Mouse (Mus musculus): ENCODE results near the gene Sec14l2.

DNA sequence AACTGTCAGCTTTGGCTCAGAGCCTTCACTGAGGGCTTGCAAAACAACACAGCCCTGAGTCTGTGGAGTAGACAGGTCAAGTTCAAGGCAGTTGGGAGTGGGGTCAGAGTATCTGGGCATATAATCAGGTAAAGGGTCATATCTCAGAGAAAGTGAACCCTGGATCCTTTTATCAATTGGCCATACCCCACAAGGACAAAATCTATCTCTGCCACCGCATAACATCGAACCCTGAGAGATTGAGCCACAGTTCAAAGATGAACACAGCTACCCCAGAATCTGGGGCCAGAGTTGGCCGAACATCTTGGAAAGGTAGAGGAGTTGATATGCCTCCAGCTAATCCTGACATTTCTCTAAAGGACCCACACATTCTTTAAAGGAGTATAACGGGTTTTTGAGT, 11.2 kb downstream of the Sec14l2 start:
- no peak for TF ChIP-seq POLR2A (IDR thresholded peaks at IDR 0.05; ENCODE audit: borderline replicate concordance, extremely low read depth, low read depth, low read length)
- no peak for TF ChIP-seq CTCF (IDR thresholded peaks at IDR 0.05; ENCODE audit: insufficient read depth, low read length)
